Mouse (Mus musculus): ENCODE data around the gene Engase. TPM values are rescaled to one million over a fixed set of nuclear protein-coding genes. Genes with fewer than 3 reads are reported as not detected.

Gene Engase
- total RNA-seq, 2 experiments from 2014 or later: 11.0 to 12.4 TPM

DNA sequence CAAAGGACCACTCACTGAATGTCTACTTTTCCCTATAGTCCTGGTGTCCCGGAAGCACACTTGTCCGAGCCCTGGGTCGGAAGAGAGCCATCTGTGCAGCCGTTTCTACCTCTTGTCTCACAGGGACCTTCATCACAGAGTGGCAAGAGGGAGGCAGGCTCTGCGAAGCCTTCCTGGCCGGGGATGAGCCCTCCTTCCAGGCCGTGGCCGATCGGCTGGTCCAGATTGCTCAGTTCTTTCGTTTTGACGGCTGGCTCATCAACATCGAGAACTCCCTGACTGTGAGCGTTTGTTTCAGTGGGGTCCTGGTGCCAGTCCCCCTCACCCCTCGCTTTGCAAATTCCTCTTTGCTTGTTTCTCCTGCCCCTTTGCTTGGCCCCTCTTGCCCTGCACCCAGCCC, 5.1 kb downstream of the Engase start:
- no peak for TF ChIP-seq CTCF (IDR thresholded peaks at IDR 0.05)
- intact Hi-C loops (cut with DNase I): no loop called here
- no peak overlapping the region for H3K27ac ChIP-seq
- no peak overlapping the region for H3K4me3 ChIP-seq
- no peak for DNase-seq (ENCODE audit: extremely low spot score in 1 of 2, low spot score in 2 of 2)

DNA sequence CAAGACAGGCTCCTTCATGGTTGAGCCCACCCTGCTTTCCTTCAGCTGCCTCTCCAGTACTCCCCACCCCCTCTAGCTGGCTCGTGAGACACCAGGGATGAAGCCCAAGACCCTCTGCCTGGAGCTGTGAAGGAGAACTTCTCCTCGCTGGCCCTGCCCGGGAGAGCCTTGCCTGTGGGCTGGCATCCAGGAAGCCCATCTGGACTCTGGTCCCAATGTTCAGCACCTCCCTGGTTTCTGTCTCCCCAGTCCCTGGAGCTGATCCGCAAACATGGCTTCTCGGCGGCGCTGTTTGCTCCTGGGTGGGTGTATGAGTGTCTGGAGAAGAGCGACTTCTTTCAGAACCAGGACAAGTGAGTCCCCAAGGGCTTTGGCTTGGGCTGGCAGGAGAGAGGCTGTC, 7.5 kb downstream of the Engase start:
- no peak for TF ChIP-seq CTCF (IDR thresholded peaks at IDR 0.05)
- Histone ChIP-seq H3K27ac (no peak overlapping the region), H3K4me3 (no peak overlapping the region)
- intact Hi-C loops (cut with DNase I): no loop called here
- no peak for DNase-seq (ENCODE audit: extremely low spot score in 1 of 2, low spot score in 2 of 2)

DNA sequence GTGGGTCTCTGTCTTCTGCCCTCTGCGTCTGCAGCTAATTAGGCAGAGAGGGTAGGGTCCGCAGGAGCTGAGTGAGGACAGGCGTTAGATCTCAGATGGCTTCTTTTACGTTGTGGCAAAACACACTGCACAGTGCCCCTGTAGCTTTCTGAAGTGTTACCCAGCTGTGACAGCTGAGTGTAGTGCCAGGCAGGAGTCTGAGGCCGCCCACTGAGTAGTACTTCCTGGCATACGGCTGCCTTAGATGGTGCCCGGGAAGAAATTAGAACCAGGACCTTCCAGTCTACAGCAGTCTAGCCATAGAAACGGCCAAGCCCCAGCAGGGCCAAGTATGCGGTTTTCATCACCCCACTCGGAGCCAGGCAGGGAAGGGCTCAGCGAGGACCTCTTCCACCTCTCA, 8.7 kb downstream of the Engase start:
- Histone ChIP-seq H3K4me3 (no peak overlapping the region), H3K27ac (no peak overlapping the region; the same call in 1 of the 2 replicates)
- no peak for DNase-seq (ENCODE audit: extremely low spot score in 1 of 2, low spot score in 2 of 2)
- intact Hi-C loops (cut with DNase I): no loop called here
- TF ChIP-seq CTCF (IDR thresholded peaks at IDR 0.05): no peak

DNA sequence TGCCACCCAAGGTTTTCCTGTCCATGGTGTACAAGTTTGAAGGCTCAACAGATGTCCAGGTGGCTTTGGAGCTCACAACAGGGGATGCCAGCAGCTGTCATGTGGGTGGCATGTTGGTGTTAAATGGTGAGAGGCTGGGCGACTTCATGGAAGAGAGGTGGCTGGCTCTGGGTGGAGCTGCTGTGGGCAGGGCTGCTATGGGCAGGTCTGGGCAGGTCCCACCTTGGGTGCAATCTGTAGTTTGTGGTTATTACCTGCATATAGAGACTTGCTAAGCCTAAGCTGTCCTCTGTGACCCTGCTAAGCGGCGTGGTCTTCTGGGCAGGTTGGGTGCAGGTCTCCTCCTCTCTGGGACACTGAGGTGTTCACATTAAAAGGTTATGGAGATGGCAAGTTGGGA, 9.2 kb downstream of the Engase start:
- H3K27ac ChIP-seq: no peak overlapping the region
- no peak for TF ChIP-seq CTCF (IDR thresholded peaks at IDR 0.05)
- H3K4me3 ChIP-seq: no peak overlapping the region
- no peak for DNase-seq (ENCODE audit: extremely low spot score in 1 of 2, low spot score in 2 of 2)
- intact Hi-C loops (cut with DNase I): no loop called here

DNA sequence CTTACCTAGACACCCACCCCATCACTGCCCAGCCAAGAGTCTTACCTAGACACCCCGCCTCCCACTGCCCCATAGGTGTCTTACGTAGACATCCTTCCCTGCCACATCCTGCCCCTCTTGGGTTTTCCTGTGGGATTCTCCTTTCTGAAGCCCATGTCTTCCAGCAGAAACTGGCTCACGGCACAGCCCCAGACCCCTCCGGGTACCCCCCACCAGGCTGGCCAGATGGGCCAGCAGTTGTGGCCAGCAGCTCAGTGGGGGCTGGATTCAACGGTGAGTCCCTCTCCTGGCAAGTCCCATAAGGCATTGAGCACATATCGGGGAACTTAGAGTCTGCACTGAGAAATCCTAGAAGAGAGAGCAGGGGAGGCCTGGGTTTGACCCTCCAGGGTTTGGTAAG, 9.7 kb downstream of the Engase start:
- Histone ChIP-seq H3K4me3 (no peak overlapping the region), H3K27ac (no peak overlapping the region)
- intact Hi-C loops (cut with DNase I): no loop called here
- no peak for TF ChIP-seq CTCF (IDR thresholded peaks at IDR 0.05)
- no peak for DNase-seq (ENCODE audit: extremely low spot score in 1 of 2, low spot score in 2 of 2)

DNA sequence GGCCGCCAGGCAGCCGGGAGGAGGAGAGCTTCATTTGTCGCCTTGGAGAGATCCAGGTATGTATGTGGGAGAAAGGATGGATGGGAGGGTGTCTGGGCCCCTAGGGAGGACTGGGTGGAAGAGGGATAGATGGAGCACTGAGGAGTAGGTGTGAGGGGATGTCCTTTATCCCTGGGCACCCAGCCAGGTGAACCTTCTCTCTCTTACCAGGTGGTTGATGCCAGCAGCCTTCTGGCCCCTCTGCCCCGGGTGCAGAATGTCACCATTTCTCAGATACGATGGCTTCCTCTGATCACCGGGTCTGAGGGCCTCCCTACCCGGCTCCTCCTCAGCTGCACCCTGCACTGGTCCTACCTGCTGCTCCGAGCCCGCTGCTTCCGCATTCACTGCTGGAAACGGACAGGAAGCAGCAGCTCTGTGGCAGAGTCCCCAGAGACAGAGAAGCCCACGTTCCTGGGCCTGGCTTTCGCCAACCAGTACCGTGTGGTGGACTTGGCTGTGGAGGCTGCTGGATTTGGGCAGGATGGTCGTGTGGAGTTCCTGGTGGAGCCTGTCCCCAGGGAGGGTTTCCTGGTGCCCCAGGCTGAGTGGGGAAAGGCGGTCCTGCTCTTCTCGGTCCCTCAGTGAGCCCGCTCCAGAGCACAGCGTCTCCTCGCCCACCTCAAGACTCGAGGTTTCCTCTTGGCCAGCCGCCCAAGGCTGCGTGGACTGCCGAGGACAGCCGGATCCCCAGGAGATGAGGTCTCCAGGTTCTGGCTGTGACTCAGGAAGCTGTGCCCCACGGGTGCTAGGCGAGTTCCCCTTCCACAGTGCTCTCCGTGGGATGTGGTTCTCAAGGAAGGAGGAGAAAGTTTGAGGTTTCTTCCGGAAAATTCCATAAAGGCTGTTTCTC, 10.5 kb downstream of the Engase start:
- peak overlapping the region; percentile 22; the same call in 1 of the 2 replicates for H3K27ac ChIP-seq
- no peak overlapping the region for H3K4me3 ChIP-seq
- intact Hi-C loops (cut with DNase I): no loop called here
- no peak for TF ChIP-seq CTCF (IDR thresholded peaks at IDR 0.05)
- peak in 1 of 2 experiments; percentile 29 for DNase-seq (ENCODE audit: extremely low spot score in 1 of 2, low spot score in 2 of 2)

DNA sequence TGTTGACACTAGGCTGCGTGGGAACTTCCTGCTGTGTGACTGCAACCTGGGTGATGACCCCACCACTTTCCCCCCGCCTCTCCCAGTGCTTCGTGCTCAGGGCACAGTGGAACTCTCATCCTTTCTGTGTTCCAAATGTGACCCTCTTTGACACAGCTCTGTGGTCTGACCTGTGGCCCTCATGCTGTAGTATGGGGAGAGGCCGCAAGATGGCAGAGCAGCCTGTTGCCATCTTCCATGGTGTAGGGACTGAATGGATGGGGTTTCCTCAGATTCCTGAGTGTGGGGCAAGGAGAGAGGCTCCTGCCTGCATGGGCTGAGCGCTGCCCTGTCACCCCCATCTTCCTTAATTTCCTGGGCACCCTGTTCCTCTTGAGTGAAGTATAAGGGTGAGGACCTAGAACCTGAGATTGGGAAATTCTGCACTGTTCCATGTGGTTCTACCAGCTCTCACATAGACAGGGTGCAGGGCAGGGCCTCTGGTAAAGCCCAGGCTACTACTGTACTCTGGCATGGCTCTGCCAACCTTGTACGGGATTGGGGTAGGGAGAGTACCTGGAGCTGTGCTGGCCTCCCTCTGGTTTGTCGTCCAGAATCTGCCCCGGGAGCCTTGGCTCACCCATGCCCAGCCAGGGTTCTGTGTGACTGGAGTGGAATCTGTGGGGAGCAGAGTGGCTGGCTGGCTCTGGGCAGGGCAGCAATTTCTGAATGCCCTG, 11.7 kb downstream of the Engase start:
- DNase-seq (ENCODE audit: extremely low spot score in 1 of 2, low spot score in 2 of 2): peak in 1 of 2 experiments; percentile 36
- intact Hi-C loops (cut with DNase I): no loop called here
- H3K27ac ChIP-seq: no peak overlapping the region
- peak; percentile 46 for TF ChIP-seq CTCF (IDR thresholded peaks at IDR 0.05)
- H3K4me3 ChIP-seq: no peak overlapping the region

DNA sequence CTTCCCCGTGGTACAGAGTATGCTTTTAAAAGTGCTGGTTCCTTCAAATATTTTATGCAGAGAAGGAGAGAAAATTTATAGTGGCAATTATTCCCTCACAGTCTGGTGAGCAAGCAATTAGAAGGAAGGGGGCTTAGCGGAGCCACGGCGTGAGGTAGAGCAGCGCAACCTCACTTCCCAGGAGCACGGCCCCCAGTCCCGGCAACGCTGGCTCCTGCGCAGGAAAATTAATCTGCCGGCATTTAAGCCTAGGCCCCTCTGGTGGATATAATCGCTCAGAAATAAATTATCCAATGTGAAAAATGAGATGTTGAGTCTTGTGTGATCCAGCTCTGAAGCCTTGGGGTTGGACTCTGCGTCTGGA, 12.3 kb downstream of the Engase start:
- no peak overlapping the region for H3K4me3 ChIP-seq
- H3K27ac ChIP-seq: no peak overlapping the region
- intact Hi-C loops (cut with DNase I): no loop called here
- TF ChIP-seq CTCF (IDR thresholded peaks at IDR 0.05): no peak
- DNase-seq (ENCODE audit: extremely low spot score in 1 of 2, low spot score in 2 of 2): no peak

DNA sequence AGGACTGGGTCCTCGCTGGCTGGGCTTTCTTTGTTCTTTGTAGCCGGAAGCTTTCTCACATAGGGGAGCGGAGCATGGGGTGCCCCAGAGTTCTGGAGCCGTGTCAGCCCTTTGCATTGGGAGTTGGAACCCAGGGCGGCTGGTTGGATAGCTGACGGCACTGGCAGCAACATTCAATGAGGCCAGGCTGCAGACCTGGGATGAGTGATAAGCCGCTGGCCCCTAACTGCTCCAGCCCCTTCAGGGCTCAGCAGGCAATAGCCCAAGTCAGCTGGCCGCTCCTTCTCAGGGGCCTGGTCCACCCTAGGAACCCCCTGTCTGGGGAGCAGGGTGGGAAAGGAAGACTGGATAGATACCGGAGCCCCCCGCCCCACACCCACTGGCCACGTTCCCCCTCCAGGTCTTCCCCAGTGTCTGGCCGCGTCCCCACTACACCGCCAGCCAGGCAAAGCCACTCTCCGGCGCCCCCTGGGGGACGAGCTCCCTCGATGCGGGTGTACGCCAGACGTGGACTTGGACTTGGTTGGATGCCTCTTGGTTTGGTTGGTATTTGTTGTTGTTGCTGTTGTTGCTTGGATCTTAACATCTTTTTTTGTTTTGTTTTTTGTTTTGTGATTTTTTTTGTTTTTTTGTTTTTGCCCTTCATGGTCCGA, 14.1 kb downstream of the Engase start:
- intact Hi-C loops (cut with DNase I): loop anchor here (2.0 kb wide), 1 partner anchor 44 kb away; no protein-coding TSS in a partner anchor
- TF ChIP-seq CTCF (IDR thresholded peaks at IDR 0.05): peak; percentile 74
- H3K4me3 ChIP-seq: no peak overlapping the region
- H3K27ac ChIP-seq: 0 out of 2 replicates have a peak overlapping the region, but pooled peaks have one; percentile 3
- DNase-seq (ENCODE audit: extremely low spot score in 1 of 2, low spot score in 2 of 2): peak in 1 of 2 experiments; percentile 73

DNA sequence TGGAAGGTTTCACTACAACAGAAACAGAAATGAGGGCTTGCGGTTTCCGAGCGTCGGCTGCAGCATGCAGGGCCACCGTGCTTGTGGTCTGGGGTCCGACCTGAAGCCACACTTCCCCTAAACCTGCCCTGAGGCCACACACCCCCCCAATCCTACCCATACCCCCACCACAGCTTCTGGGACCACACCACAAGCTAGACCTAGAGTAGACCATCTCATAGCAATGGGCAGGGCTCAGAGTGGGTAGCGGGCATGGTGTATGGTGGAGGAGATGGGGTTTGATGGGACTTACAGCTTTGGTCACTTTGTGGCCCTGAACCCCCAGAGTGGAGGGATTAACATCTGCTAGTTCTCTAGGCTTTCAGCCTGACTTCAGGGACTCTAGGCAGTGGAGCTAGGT, 14.6 kb downstream of the Engase start:
- no peak for TF ChIP-seq CTCF (IDR thresholded peaks at IDR 0.05)
- H3K4me3 ChIP-seq: no peak overlapping the region
- intact Hi-C loops (cut with DNase I): loop anchor here (2.0 kb wide), 1 partner anchor 44 kb away; no protein-coding TSS in a partner anchor
- no peak overlapping the region for H3K27ac ChIP-seq
- no peak for DNase-seq (ENCODE audit: extremely low spot score in 1 of 2, low spot score in 2 of 2)

DNA sequence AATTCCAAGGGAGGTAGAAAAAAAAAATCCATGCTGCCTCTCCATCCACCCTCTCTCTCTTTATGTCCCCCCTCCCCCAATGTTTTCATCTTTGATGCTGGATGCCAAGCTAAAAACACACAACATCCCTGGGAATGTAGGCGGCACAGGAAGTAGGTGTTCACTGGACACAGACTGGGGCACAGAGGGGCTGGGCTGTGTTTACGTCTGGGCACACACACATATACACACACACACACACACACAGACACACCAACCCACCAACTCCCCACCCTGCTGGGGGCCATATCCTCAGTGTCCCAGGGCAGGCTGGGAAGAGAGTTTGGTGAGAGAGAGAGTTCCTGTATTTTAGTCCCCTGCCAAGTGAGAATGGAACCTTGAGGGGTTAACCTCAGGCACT, 16.8 kb downstream of the Engase start:
- H3K4me3 ChIP-seq: no peak overlapping the region
- DNase-seq (ENCODE audit: extremely low spot score in 1 of 2, low spot score in 2 of 2): no peak
- intact Hi-C loops (cut with DNase I): no loop called here
- no peak for TF ChIP-seq CTCF (IDR thresholded peaks at IDR 0.05)
- peak overlapping the region; percentile 51 for H3K27ac ChIP-seq
